Mouse (Mus musculus) intestine, embryonic 16.5 days (tissue): ENCODE measurements around the gene Mgat1. TPM values are rescaled to one million over a fixed set of nuclear protein-coding genes. Genes with fewer than 3 reads are reported as not detected.

Experiments
- ATAC-seq: fragments of 200-750 bp; cut with Nextera tagmentation; 2 replicates; pipeline ENCODE4 v1.8.0; 2017; ENCODE audit warnings: moderate TSS enrichment, moderate library complexity
- H3K27ac ChIP-seq: fragments of 300-500 bp; sonication (generic); 2 replicates; pipeline ENCODE4 v1.5.1; 2014; ENCODE audit warnings: mild to moderate bottlenecking, low read length
- H3K27me3 ChIP-seq: fragments of 300-500 bp; sonication (generic); replicated peaks from 2 replicates; pipeline ENCODE4 v1.6.1; 2014; ENCODE audit warnings: low read length, control low read depth, mixed read lengths; ENCODE audit not compliant: control insufficient read depth, insufficient read depth
- H3K36me3 ChIP-seq: fragments of 300-500 bp; sonication (generic); 2 replicates; pipeline ENCODE4 v1.6.1; 2014; ENCODE audit warnings: low read length, control low read depth; ENCODE audit not compliant: control insufficient read depth, insufficient read depth
- H3K4me1 ChIP-seq: fragments of 300-500 bp; sonication (generic); 2 replicates; pipeline ENCODE4 v1.6.1; 2014; ENCODE audit warnings: low read length, control low read depth, mixed read lengths; ENCODE audit not compliant: control insufficient read depth, insufficient read depth
- H3K4me2 ChIP-seq: fragments of 300-500 bp; sonication (generic); 2 replicates; pipeline ENCODE4 v1.6.1; 2014; ENCODE audit warnings: low read depth, low read length, control low read depth
- H3K4me3 ChIP-seq: fragments of 300-500 bp; sonication (generic); 2 replicates; pipeline ENCODE4 v1.5.1; 2014; ENCODE audit warnings: mild to moderate bottlenecking, low read length
- H3K9ac ChIP-seq: fragments of 300-500 bp; sonication (generic); 2 replicates; pipeline ENCODE4 v1.6.1; 2014; ENCODE audit warnings: low read depth, low read length
- H3K9me3 ChIP-seq: fragments of 300-500 bp; sonication (generic); 2 replicates; pipeline ENCODE4 v1.6.1; 2016; ENCODE audit warnings: low read length, control low read depth; ENCODE audit not compliant: control insufficient read depth
- WGBS: fragments of 180-500 bp; shearing (Covaris S2); extraction: QIAGEN DNeasy Blood & Tissue Kit; methylation state at CpG from one replicate; pipeline ENCODE4 v1.1.7; 2014; 5-methylcytosine and 5-hydroxymethylcytosine counted together
- polyA plus RNA-seq: library from polyadenylated mRNA; unstranded; fragments of >200 nt; fragmentation: Nextera tagmentation; extraction: Ambion mirVana; gene quantifications from 2 replicates; pipeline ENCODE4 v1.2.1, GENCODE M21; 2015

Mgat1 gene
- polyA plus RNA-seq, 1 experiment from 2014 or later, result 62.4 TPM

GRCm38 (mm10) chr11:49205080-49205590 is 38.9 kb upstream of the Mgat1 start:
- Histone ChIP-seq H3K4me1 (peaks cover 5% of the 10 kb centered on the region), H3K4me2 (peak overlapping the region; percentile 87; the same call in 1 of the 2 replicates), H3K9me3 (no peaks in the 10 kb centered on the region), H3K27ac (no peak overlapping the region), H3K9ac (no peak overlapping the region), H3K36me3 (no peaks in the 10 kb centered on the region), H3K4me3 (no peak overlapping the region), H3K27me3 (no peaks in the 10 kb centered on the region)
- no peak for ATAC-seq
- WGBS, result 82% methylated on average over 6 of the region's 6 CpGs

- H3K4me3 ChIP-seq, result no peak overlapping the region
- peaks cover 5% of the 10 kb centered on the region for H3K4me1 ChIP-seq
- WGBS, result 100% methylated on average over 1 of the region's 1 CpGs
- H3K27me3 ChIP-seq, result no peaks in the 10 kb centered on the region
- ATAC-seq, result no peak
- no peaks in the 10 kb centered on the region for H3K36me3 ChIP-seq
- no peak overlapping the region for H3K4me2 ChIP-seq
- H3K9ac ChIP-seq, result no peak overlapping the region
- H3K9me3 ChIP-seq, result no peaks in the 10 kb centered on the region
- no peak overlapping the region for H3K27ac ChIP-seq
These were observed 36.5 kb upstream of the Mgat1 start for GRCm38 (mm10) chr11:49207495-49207894.

- Histone ChIP-seq H3K36me3 (peaks cover 19% of the 10 kb centered on the region), H3K4me3 (no peak overlapping the region), H3K27me3 (no peaks in the 10 kb centered on the region), H3K9me3 (no peaks in the 10 kb centered on the region), H3K4me2 (no peak overlapping the region), H3K9ac (no peak overlapping the region), H3K4me1 (no peaks in the 10 kb centered on the region), H3K27ac (no peak overlapping the region)
- ATAC-seq, result no peak
These were observed 31.4 kb upstream of the Mgat1 start for GRCm38 (mm10) chr11:49212577-49212976.

- H3K27ac ChIP-seq, result no peak overlapping the region
- no peak overlapping the region for H3K9ac ChIP-seq
- H3K4me3 ChIP-seq, result no peak overlapping the region
- no peak overlapping the region for H3K4me2 ChIP-seq
- peaks cover 19% of the 10 kb centered on the region for H3K36me3 ChIP-seq
- no peaks in the 10 kb centered on the region for H3K4me1 ChIP-seq
- H3K9me3 ChIP-seq, result no peaks in the 10 kb centered on the region
- no peaks in the 10 kb centered on the region for H3K27me3 ChIP-seq
- ATAC-seq, result no peak
- WGBS, result 98% methylated on average over 1 of the region's 1 CpGs
These were observed 30.5 kb upstream of the Mgat1 start for GRCm38 (mm10) chr11:49213505-49213904.

- Histone ChIP-seq H3K4me2 (no peak overlapping the region), H3K27ac (no peak overlapping the region), H3K4me1 (no peaks in the 10 kb centered on the region), H3K4me3 (no peak overlapping the region), H3K27me3 (no peaks in the 10 kb centered on the region), H3K9me3 (no peaks in the 10 kb centered on the region), H3K36me3 (peaks cover 19% of the 10 kb centered on the region), H3K9ac (no peak overlapping the region)
- no peak for ATAC-seq
- WGBS, result 88% methylated on average over 2 of the region's 2 CpGs
These were observed 24.7 kb upstream of the Mgat1 start for GRCm38 (mm10) chr11:49219271-49219670.

GRCm38 (mm10) chr11:49224455-49224854 is 19.5 kb upstream of the Mgat1 start:
- H3K27ac ChIP-seq, result no peak overlapping the region
- 58% methylated on average over 1 of the region's 1 CpGs for WGBS
- no peaks in the 10 kb centered on the region for H3K4me1 ChIP-seq
- no peaks in the 10 kb centered on the region for H3K36me3 ChIP-seq
- H3K4me2 ChIP-seq, result no peak overlapping the region
- no peak overlapping the region for H3K4me3 ChIP-seq
- no peak for ATAC-seq
- H3K9ac ChIP-seq, result no peak overlapping the region
- no peaks in the 10 kb centered on the region for H3K9me3 ChIP-seq
- no peaks in the 10 kb centered on the region for H3K27me3 ChIP-seq

- H3K4me3 ChIP-seq, result no peak overlapping the region
- no peak overlapping the region for H3K9ac ChIP-seq
- H3K27ac ChIP-seq, result no peak overlapping the region
- H3K27me3 ChIP-seq, result no peaks in the 10 kb centered on the region
- peaks cover 9% of the 10 kb centered on the region for H3K4me1 ChIP-seq
- no peaks in the 10 kb centered on the region for H3K9me3 ChIP-seq
- no peak overlapping the region for H3K4me2 ChIP-seq
- H3K36me3 ChIP-seq, result no peaks in the 10 kb centered on the region
- 83% methylated on average over 3 of the region's 3 CpGs for WGBS
- ATAC-seq, result no peak
These were observed 11.2 kb upstream of the Mgat1 start for GRCm38 (mm10) chr11:49232781-49233180.

- 68% methylated on average over 3 of the region's 3 CpGs for WGBS
- Histone ChIP-seq H3K27ac (no peak overlapping the region), H3K9ac (no peak overlapping the region), H3K4me2 (no peak overlapping the region), H3K4me3 (no peak overlapping the region), H3K36me3 (no peaks in the 10 kb centered on the region), H3K27me3 (no peaks in the 10 kb centered on the region), H3K4me1 (peaks cover 9% of the 10 kb centered on the region), H3K9me3 (no peaks in the 10 kb centered on the region)
- no peak for ATAC-seq
These were observed 8.4 kb upstream of the Mgat1 start for GRCm38 (mm10) chr11:49235459-49236207.

GRCm38 (mm10) chr11:49236891-49237290 is 7.1 kb upstream of the Mgat1 start:
- H3K9me3 ChIP-seq, result no peaks in the 10 kb centered on the region

More at GRCm38 (mm10) chr11:49236891-49237290, 7.1 kb upstream of the Mgat1 start:
- Histone ChIP-seq H3K36me3 (no peaks in the 10 kb centered on the region), H3K4me2 (no peak overlapping the region), H3K4me1 (peaks cover 9% of the 10 kb centered on the region), H3K4me3 (no peak overlapping the region), H3K9ac (no peak overlapping the region), H3K27me3 (no peaks in the 10 kb centered on the region), H3K27ac (no peak overlapping the region; the same call in 1 of the 2 replicates)
- no peak for ATAC-seq
- 64% methylated on average over 1 of the region's 1 CpGs for WGBS
